Mouse (Mus musculus) bone marrow macrophage, adult 2 months (primary cell): ENCODE measurements around the gene Gpx3. TPM values are rescaled to one million over a fixed set of nuclear protein-coding genes. Genes with fewer than 3 reads are reported as not detected.

Source experiments
- H3K27ac ChIP-seq: 2 replicates; pipeline ENCODE4 v1.5.1; 2012; ENCODE audit warnings: low read depth, low read length; ENCODE audit not compliant: insufficient read depth
- H3K4me1 ChIP-seq: 2 replicates; pipeline ENCODE4 v1.6.1; 2012; ENCODE audit warnings: low read length; ENCODE audit not compliant: control insufficient read depth, insufficient read depth
- H3K4me3 ChIP-seq: 2 replicates; pipeline ENCODE4 v1.5.1; 2012; ENCODE audit warnings: mild to moderate bottlenecking, low read length, moderate library complexity; ENCODE audit not compliant: insufficient read depth
- CTCF ChIP-seq: IDR thresholded peaks from 2 replicates; pipeline ENCODE4 v1.5.1; 2012; ENCODE audit warnings: low read depth, mild to moderate bottlenecking, low read length, moderate library complexity
- POLR2A ChIP-seq: IDR thresholded peaks from 2 replicates; pipeline ENCODE4 v1.6.1; 2012; ENCODE audit warnings: mild to moderate bottlenecking, low read depth, low read length, borderline replicate concordance
- polyA plus RNA-seq: library from polyadenylated mRNA; stranded (reverse); fragments of >200 nt; gene quantifications from 2 replicates; pipeline ENCODE4 v1.2.4, GENCODE M21; 2012; ENCODE audit not compliant: missing spikeins, insufficient read depth, insufficient read length

The Gpx3 gene
- polyA plus RNA-seq, 1 experiment = 13.8 TPM

DNA sequence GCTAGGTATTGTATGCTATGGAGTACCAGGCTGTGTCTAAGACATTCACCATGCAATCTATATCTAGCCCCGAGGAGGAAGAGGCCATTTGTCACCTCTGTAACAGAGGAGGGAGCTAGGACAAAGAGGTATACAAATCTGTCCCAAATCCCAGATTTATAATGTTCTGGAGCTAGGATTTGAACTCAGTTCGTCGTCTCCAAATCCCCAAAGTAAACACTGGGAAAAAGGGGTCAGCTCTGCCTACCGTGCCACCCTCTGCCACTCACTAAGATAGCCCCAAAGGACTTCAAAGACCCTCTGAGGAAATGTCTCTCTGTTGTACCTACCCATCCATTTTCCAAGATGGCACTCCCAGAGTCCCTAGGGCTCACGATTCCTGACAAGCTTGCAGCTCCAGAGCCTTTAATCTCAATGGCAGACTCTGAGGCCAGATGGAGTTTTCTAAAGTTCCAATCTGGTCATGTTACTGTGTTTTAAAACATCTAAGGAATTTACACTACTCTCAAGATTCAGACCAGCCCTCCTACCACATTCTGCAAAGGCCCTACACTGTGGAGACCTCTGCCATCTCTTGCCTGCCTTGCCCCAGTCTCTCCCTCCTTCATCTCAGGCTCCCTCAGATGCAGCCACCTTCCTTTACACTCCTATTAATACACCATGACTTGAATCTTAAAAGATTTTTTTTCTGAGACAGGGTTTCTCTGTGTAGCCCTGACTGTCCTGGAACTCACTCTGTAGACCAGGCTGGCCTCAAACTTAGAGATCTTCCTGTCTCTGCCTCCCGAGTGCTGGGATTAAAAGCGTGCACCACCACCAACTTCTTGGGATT is 9.6 kb downstream of the Gpx3 start:
- TF ChIP-seq POLR2A = no peak
- TF ChIP-seq CTCF = no peak
- Histone ChIP-seq H3K4me1 (peaks cover 1% of the 10 kb centered on the region), H3K4me3 (no peak overlapping the region), H3K27ac (no peak overlapping the region)

GRCm38 (mm10) chr11:54912503-54913316 is 10.5 kb downstream of the Gpx3 start:
- Histone ChIP-seq H3K4me3 (no peak overlapping the region), H3K27ac (no peak overlapping the region), H3K4me1 (no peaks in the 10 kb centered on the region)
- TF ChIP-seq POLR2A = no peak
- no peak for TF ChIP-seq CTCF

DNA sequence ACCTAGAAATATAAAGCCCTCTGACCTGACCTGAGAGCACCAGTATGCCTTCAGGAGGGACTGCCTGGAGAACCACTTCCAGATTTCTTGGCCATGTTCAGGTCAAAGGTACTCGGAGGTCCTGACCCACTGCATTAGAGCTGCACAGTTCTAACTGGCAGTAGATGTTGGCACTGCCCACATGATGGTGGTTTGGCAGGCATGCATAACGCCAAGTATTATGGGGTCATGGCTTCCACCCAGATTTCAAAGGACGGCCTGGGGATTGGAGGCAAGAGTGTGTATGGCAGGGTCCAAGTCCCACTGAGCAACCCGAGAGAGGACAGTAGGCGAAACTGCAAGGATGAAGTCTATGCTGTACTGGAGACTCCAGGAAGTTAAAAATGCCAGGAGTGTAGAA is 11.6 kb downstream of the Gpx3 start:
- Histone ChIP-seq H3K4me1 (no peaks in the 10 kb centered on the region), H3K4me3 (no peak overlapping the region), H3K27ac (no peak overlapping the region)
- TF ChIP-seq CTCF (no peak), POLR2A (no peak)

GRCm38 (mm10) chr11:54917461-54917860 is 15.2 kb downstream of the Gpx3 start:
- Histone ChIP-seq H3K4me1 (peaks cover 16% of the 10 kb centered on the region), H3K27ac (no peak overlapping the region), H3K4me3 (no peak overlapping the region)
- no peak for TF ChIP-seq POLR2A
- no peak for TF ChIP-seq CTCF

- Histone ChIP-seq H3K27ac (no peak overlapping the region), H3K4me3 (no peak overlapping the region), H3K4me1 (peaks cover 16% of the 10 kb centered on the region)
- TF ChIP-seq POLR2A = no peak
- TF ChIP-seq CTCF = peak; percentile 22; the same call in 1 of the 2 replicates
Observed at GRCm38 (mm10) chr11:54918273-54918672, 16.0 kb downstream of the Gpx3 start.

- peaks cover 16% of the 10 kb centered on the region for H3K4me1 ChIP-seq
Observed at GRCm38 (mm10) chr11:54920127-54920972, 18.1 kb downstream of the Gpx3 start.

GRCm38 (mm10) chr11:54920973-54921580 is 18.8 kb downstream of the Gpx3 start:
- Histone ChIP-seq H3K4me3 (no peak overlapping the region), H3K4me1 (peaks cover 16% of the 10 kb centered on the region), H3K27ac (peak overlapping the region; percentile 75)
- TF ChIP-seq POLR2A (no peak), CTCF (no peak)

More at GRCm38 (mm10) chr11:54920127-54920972, 18.1 kb downstream of the Gpx3 start:
- TF ChIP-seq POLR2A (no peak), CTCF (no peak)
- peak overlapping the region; percentile 75 for H3K27ac ChIP-seq
- H3K4me3 ChIP-seq = no peak overlapping the region

- TF ChIP-seq CTCF = no peak
- TF ChIP-seq POLR2A = no peak
- Histone ChIP-seq H3K27ac (peak overlapping the region; percentile 75), H3K4me3 (no peak overlapping the region), H3K4me1 (peaks cover 16% of the 10 kb centered on the region)
Observed at GRCm38 (mm10) chr11:54921798-54922197, 19.5 kb downstream of the Gpx3 start.

DNA sequence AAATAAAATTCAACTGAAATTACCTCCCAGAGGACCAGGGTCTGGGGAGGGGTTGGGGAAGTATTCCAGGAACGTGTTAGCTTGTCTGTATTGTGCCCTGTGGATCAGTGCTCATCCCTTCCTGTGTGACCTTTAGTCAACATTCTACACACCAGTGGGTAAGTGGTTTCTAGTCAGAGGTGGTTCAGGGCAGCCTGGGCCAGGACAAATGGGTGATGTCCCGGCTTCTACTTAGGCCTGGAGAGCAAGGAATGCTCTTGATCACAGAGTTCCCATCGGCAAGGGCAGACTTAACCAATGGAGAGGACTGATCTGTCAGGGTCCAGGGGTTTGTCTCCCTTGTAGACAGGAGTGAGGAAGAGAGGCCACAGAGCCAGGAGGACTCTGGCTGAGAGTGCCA is 20.2 kb downstream of the Gpx3 start:
- H3K4me3 ChIP-seq = no peak overlapping the region
- TF ChIP-seq CTCF (no peak), POLR2A (no peak)
- H3K27ac ChIP-seq = no peak overlapping the region
- H3K4me1 ChIP-seq = peaks cover 16% of the 10 kb centered on the region

- TF ChIP-seq POLR2A = no peak
- no peak for TF ChIP-seq CTCF
- H3K27ac ChIP-seq = no peak overlapping the region
- H3K4me1 ChIP-seq = peaks cover 16% of the 10 kb centered on the region
- H3K4me3 ChIP-seq = no peak overlapping the region
Observed at GRCm38 (mm10) chr11:54924145-54924544, 21.9 kb downstream of the Gpx3 start.
